8 mouse cellular contexts compared by ENCODE assay signal in the genomic region with DNA sequence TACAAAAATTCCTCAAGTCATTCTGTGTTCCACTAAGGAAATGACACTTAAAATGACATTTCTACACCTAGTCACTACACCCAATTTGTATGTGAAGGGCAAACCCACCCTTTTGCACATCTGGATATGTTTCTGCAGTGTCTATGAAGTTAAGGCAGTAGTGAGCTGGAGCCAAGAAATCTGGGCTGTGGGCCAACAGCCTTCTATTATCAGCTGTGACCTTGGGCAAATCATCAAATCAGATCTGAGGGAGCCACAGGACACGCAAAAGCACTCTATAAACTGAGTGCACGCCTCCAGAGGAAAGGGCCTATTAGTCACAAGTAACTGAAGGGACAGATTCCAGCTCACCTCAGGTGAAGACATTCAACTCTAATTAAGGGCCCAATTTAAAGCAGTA. TPM values are rescaled to one million over a fixed set of nuclear protein-coding genes. Genes with fewer than 3 reads are reported as not detected.
DNase-seq lines count a peak whose midpoint lies in the region; ATAC-seq and TF ChIP-seq lines count a peak whose summit lies in the region.

No protein-coding gene starts in this region.

- no peak overlapping the region for H3K4me3 ChIP-seq in lung, postnatal 0 days (ENCODE audit: low read depth, low read length)

- H3K27ac ChIP-seq in lung, postnatal 0 days (ENCODE audit: low read length): no peak overlapping the region

- H3K36me3 ChIP-seq in lung, postnatal 0 days (ENCODE audit: insufficient read depth, low read length): no peaks in the 10 kb centered on the region

- TF ChIP-seq CTCF in lung, postnatal 0 days (IDR thresholded peaks at IDR 0.05): no peak

- TF ChIP-seq EP300 in lung, postnatal 0 days (IDR thresholded peaks at IDR 0.05): peak; percentile 57; the same call in 1 of the 2 replicates

- peaks cover 14% of the 10 kb centered on the region; the same call in 1 of the 2 replicates for H3K4me1 ChIP-seq in lung, postnatal 0 days (ENCODE audit: insufficient read depth, low read depth, low read length)

- no peak for ATAC-seq in lung, postnatal 0 days

- no peak overlapping the region for H3K9ac ChIP-seq in lung, postnatal 0 days (replicated peaks; ENCODE audit: low read depth)

- no peaks in the 10 kb centered on the region for H3K9me3 ChIP-seq in lung, postnatal 0 days (ENCODE audit: low read length)

- H3K4me2 ChIP-seq in lung, postnatal 0 days (replicated peaks; ENCODE audit: low read depth, low read length): no peak overlapping the region

- peak; percentile 6 for DNase-seq in spleen, postnatal 36 days (ENCODE audit: low spot score in 2 of 2)
- DNase-seq in spleen, adult 12 weeks (ENCODE audit: low spot score): no peak
- DNase-seq in gastrocnemius, postnatal 25 days: peak; percentile 32
- peak; percentile 63 for DNase-seq in kidney, adult 18-20 months
- DNase-seq in lung, postnatal 0 days (ENCODE audit: low spot score): peak; percentile 68
- DNase-seq in thymus, postnatal 25 days: no peak
- DNase-seq in spleen, postnatal 14 days (ENCODE audit: low spot score in 2 of 2): no peak
- DNase-seq in thymus, postnatal 10 days (ENCODE audit: low spot score in 2 of 2): no peak

- H3K27me3 ChIP-seq in lung, postnatal 0 days (replicated peaks; ENCODE audit: insufficient read depth, low read length): no peaks in the 10 kb centered on the region

- 2% methylated on average over 2 of the region's 2 CpGs for WGBS in lung, postnatal 0 days

RNA-seq across cellular contexts. Expression of gene Ankrd10, which starts 3.2 kb away (rescaled TPM):
- 10 to 100 TPM; 18.0 to 19.9 TPM for total RNA-seq in gastrocnemius, postnatal 25 days (2021)
- 38.9 and 39.2 TPM in 2 replicates for polyA plus RNA-seq in lung, postnatal 0 days (2015; fragmentation: Nextera tagmentation; extraction: Ambion mirVana)

Comparison
In these comparisons a context has a peak if more than half of its experiments do, and no peak if none do; other contexts are left out.
1. DNase-seq: peak in spleen, postnatal 36 days (2 of 2), gastrocnemius, postnatal 25 days (single experiment), kidney, adult 18-20 months (single experiment) and lung, postnatal 0 days (single experiment); none in spleen, adult 12 weeks (single experiment), thymus, postnatal 25 days (single experiment), spleen, postnatal 14 days (0 of 2) and thymus, postnatal 10 days (0 of 2).